Mouse (Mus musculus) lung, postnatal 0 days (tissue): Measurements from ENCODE around the gene Rhobtb1. TPM values are rescaled to one million over a fixed set of nuclear protein-coding genes. Genes with fewer than 3 reads are reported as not detected.

Source experiments
- ATAC-seq: fragments of 200-750 bp; cut with Nextera tagmentation; 2 replicates; pipeline ENCODE4 v1.8.0; 2017; ENCODE audit warnings: moderate library complexity
- DNase-seq: peaks from one replicate; pipeline ENCODE4 v3.0.0-alpha.2; 2016; ENCODE audit warnings: low spot score
- H3K27ac ChIP-seq: fragments of 300-500 bp; sonication (generic); 2 replicates; pipeline ENCODE4 v1.5.1; 2014; ENCODE audit warnings: antibody characterized with exemption, mild to moderate bottlenecking, low read length, mixed read lengths
- H3K27me3 ChIP-seq: fragments of 300-500 bp; sonication (generic); replicated peaks from 2 replicates; pipeline ENCODE4 v1.6.1; 2014; ENCODE audit warnings: low read length, mixed read lengths; ENCODE audit not compliant: insufficient read depth
- H3K36me3 ChIP-seq: fragments of 300-500 bp; sonication (generic); 2 replicates; pipeline ENCODE4 v1.6.1; 2014; ENCODE audit warnings: low read length, mixed read lengths; ENCODE audit not compliant: insufficient read depth
- H3K4me1 ChIP-seq: fragments of 300-500 bp; sonication (generic); 2 replicates; pipeline ENCODE4 v1.6.1; 2014; ENCODE audit warnings: antibody characterized with exemption, low read depth, low read length, mixed read lengths; ENCODE audit not compliant: insufficient read depth
- H3K4me2 ChIP-seq: fragments of 300-500 bp; sonication (generic); replicated peaks from 2 replicates; pipeline ENCODE4 v1.6.1; 2014; ENCODE audit warnings: low read depth, mild to moderate bottlenecking, low read length, moderate library complexity, mixed read lengths
- H3K4me3 ChIP-seq: fragments of 300-500 bp; sonication (generic); 2 replicates; pipeline ENCODE4 v1.5.1; 2014; ENCODE audit warnings: low read depth, low read length
- H3K9ac ChIP-seq: fragments of 300-500 bp; sonication (generic); replicated peaks from 2 replicates; pipeline ENCODE4 v1.6.1; 2014; ENCODE audit warnings: low read depth, mild to moderate bottlenecking
- H3K9me3 ChIP-seq: fragments of 300-500 bp; sonication (generic); 2 replicates; pipeline ENCODE4 v1.6.1; 2016; ENCODE audit warnings: low read length, mixed read lengths
- CTCF ChIP-seq: IDR thresholded peaks from 2 replicates; pipeline ENCODE4 v1.5.1; 2016; ENCODE audit warnings: antibody characterized with exemption, mild to moderate bottlenecking
- EP300 ChIP-seq: IDR thresholded peaks from 2 replicates; pipeline ENCODE4 v1.6.1; 2016; ENCODE audit warnings: antibody characterized with exemption, mild to moderate bottlenecking, control low read depth
- WGBS: fragments of 180-500 bp; shearing (Covaris S2); extraction: QIAGEN DNeasy Blood & Tissue Kit; methylation state at CpG from one replicate; pipeline ENCODE4 v1.1.7; 2014; 5-methylcytosine and 5-hydroxymethylcytosine counted together
- polyA plus RNA-seq: library from polyadenylated mRNA; unstranded; fragments of >200 nt; fragmentation: Nextera tagmentation; extraction: Ambion mirVana; gene quantifications from 2 replicates; pipeline ENCODE4 v1.2.1, GENCODE M21; 2015

The Rhobtb1 gene
- polyA plus RNA-seq, 1 experiment from 2014 or later: 15.2 TPM

DNA sequence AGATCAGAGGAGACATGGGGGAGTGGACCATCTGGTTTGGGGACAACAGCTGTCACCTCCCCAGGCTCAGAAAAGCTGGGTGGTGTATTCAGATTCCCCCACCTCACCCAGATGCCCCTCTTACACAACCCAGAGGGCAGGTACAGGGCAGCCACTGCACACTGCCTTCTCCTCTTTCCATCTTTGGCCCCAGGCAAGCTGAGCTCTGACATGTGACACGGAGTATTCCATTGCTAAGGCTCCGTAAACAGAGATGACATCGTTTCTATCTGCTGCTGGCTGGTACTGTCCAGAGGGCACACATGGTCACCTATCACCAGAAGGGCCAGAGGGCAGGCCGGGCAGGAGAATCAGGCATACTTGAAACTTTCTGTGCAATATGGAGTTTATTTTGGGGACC lies 136.9 kb downstream of the Rhobtb1 start:
- 81% methylated on average over 4 of the region's 4 CpGs for WGBS
- no peaks in the 10 kb centered on the region for H3K9me3 ChIP-seq
- TF ChIP-seq EP300 (no peak), CTCF (no peak)
- no peaks in the 10 kb centered on the region for H3K4me1 ChIP-seq
- H3K4me2 ChIP-seq: no peak overlapping the region
- DNase-seq (no peak), ATAC-seq (no peak)
- no peaks in the 10 kb centered on the region for H3K27me3 ChIP-seq
- no peak overlapping the region for H3K9ac ChIP-seq
- no peaks in the 10 kb centered on the region; the same call in 1 of the 2 replicates for H3K36me3 ChIP-seq
- H3K4me3 ChIP-seq: no peak overlapping the region
- H3K27ac ChIP-seq: no peak overlapping the region

GRCm38 (mm10) chr10:69288720-69289119 lies 137.5 kb downstream of the Rhobtb1 start:
- Histone ChIP-seq H3K9me3 (no peaks in the 10 kb centered on the region), H3K27me3 (no peaks in the 10 kb centered on the region), H3K36me3 (no peaks in the 10 kb centered on the region; the same call in 1 of the 2 replicates), H3K27ac (no peak overlapping the region), H3K9ac (no peak overlapping the region), H3K4me3 (no peak overlapping the region), H3K4me1 (no peaks in the 10 kb centered on the region), H3K4me2 (no peak overlapping the region)
- DNase-seq: no peak
- 90% methylated on average over 6 of the region's 6 CpGs for WGBS
- ATAC-seq: no peak
- TF ChIP-seq CTCF: no peak
- TF ChIP-seq EP300: no peak

- Histone ChIP-seq H3K36me3 (no peaks in the 10 kb centered on the region), H3K27me3 (no peaks in the 10 kb centered on the region), H3K4me1 (no peaks in the 10 kb centered on the region), H3K4me3 (no peak overlapping the region), H3K27ac (no peak overlapping the region), H3K9me3 (no peaks in the 10 kb centered on the region), H3K4me2 (no peak overlapping the region), H3K9ac (no peak overlapping the region)
- no peak for DNase-seq
- TF ChIP-seq EP300: no peak
- TF ChIP-seq CTCF: no peak
- 94% methylated on average over 8 of the region's 8 CpGs for WGBS
- no peak for ATAC-seq
Measured at GRCm38 (mm10) chr10:69290736-69291135, 139.5 kb downstream of the Rhobtb1 start.

- Histone ChIP-seq H3K9ac (no peak overlapping the region), H3K4me1 (no peaks in the 10 kb centered on the region), H3K27me3 (no peaks in the 10 kb centered on the region), H3K4me3 (no peak overlapping the region), H3K9me3 (no peaks in the 10 kb centered on the region), H3K4me2 (no peak overlapping the region), H3K36me3 (no peaks in the 10 kb centered on the region), H3K27ac (no peak overlapping the region)
- no peak for TF ChIP-seq EP300
- TF ChIP-seq CTCF: no peak
- no peak for ATAC-seq
- 79% methylated on average over 9 of the region's 9 CpGs for WGBS
- no peak for DNase-seq
Measured at GRCm38 (mm10) chr10:69295919-69296318, 144.7 kb downstream of the Rhobtb1 start.

- Histone ChIP-seq H3K9ac (no peak overlapping the region), H3K27ac (no peak overlapping the region), H3K4me1 (no peaks in the 10 kb centered on the region), H3K9me3 (no peaks in the 10 kb centered on the region), H3K4me2 (no peak overlapping the region), H3K4me3 (no peak overlapping the region), H3K36me3 (no peaks in the 10 kb centered on the region), H3K27me3 (no peaks in the 10 kb centered on the region)
- ATAC-seq (no peak), DNase-seq (no peak)
- WGBS: 79% methylated on average over 7 of the region's 7 CpGs
- TF ChIP-seq CTCF (no peak), EP300 (no peak)
Measured at GRCm38 (mm10) chr10:69299985-69300384, 148.8 kb downstream of the Rhobtb1 start.

DNA sequence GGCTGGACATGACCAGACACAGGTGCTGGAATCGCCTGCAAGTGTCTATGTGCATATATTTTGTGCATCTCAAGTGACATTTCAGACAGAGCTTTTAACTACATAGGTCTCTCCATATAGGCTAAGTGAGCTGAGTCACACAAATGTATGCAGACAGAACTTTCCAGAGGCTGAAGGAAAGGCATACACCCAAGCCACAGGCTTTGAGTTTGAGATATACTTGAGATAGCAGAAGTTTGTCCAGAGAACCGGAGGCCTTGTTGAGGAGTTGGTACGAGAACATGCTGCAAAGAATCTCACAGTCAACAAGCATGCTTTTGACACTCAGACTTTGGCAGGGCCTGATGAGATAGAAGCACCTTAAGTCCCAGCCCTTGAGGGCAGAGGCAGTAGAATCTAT lies 151.4 kb downstream of the Rhobtb1 start:
- Histone ChIP-seq H3K9me3 (no peaks in the 10 kb centered on the region), H3K4me2 (no peak overlapping the region), H3K27me3 (no peaks in the 10 kb centered on the region), H3K4me3 (no peak overlapping the region), H3K27ac (no peak overlapping the region), H3K4me1 (no peaks in the 10 kb centered on the region), H3K9ac (no peak overlapping the region), H3K36me3 (no peaks in the 10 kb centered on the region)
- ATAC-seq (peak; percentile 53), DNase-seq (no peak)
- 70% methylated on average over 3 of the region's 3 CpGs for WGBS
- TF ChIP-seq CTCF: no peak
- TF ChIP-seq EP300: peak; percentile 59

- Histone ChIP-seq H3K36me3 (no peaks in the 10 kb centered on the region), H3K27me3 (no peaks in the 10 kb centered on the region), H3K4me3 (no peak overlapping the region), H3K27ac (no peak overlapping the region), H3K4me2 (no peak overlapping the region), H3K4me1 (no peaks in the 10 kb centered on the region), H3K9ac (no peak overlapping the region), H3K9me3 (no peaks in the 10 kb centered on the region)
- no peak for DNase-seq
- TF ChIP-seq CTCF (no peak), EP300 (no peak)
- ATAC-seq: no peak
- 88% methylated on average over 3 of the region's 3 CpGs for WGBS
Measured at GRCm38 (mm10) chr10:69304819-69305218, 153.6 kb downstream of the Rhobtb1 start.
